Mouse (Mus musculus) embryonic facial prominence, embryonic 12.5 days (tissue): ENCODE data around the gene Ptprn2. TPM values are rescaled to one million over a fixed set of nuclear protein-coding genes. Genes with fewer than 3 reads are reported as not detected.

Source experiments
- ATAC-seq: fragments of 200-750 bp; cut with Nextera tagmentation; 2 replicates; pipeline ENCODE4 v1.8.0; 2017; ENCODE audit not compliant: insufficient number of reproducible peaks, insufficient read depth, low FRiP score, low TSS enrichment
- H3K27ac ChIP-seq: fragments of 300-500 bp; sonication (generic); 2 replicates; pipeline ENCODE4 v1.5.1; 2016; ENCODE audit warnings: mild to moderate bottlenecking
- H3K27me3 ChIP-seq: fragments of 300-500 bp; sonication (generic); 2 replicates; pipeline ENCODE4 v1.6.1; 2016; ENCODE audit warnings: mild to moderate bottlenecking, moderate library complexity
- H3K36me3 ChIP-seq: fragments of 300-500 bp; sonication (generic); 2 replicates; pipeline ENCODE4 v1.6.1; 2016; ENCODE audit warnings: mild to moderate bottlenecking
- H3K4me1 ChIP-seq: fragments of 300-500 bp; sonication (generic); 2 replicates; pipeline ENCODE4 v1.6.1; 2016
- H3K4me2 ChIP-seq: fragments of 300-500 bp; sonication (generic); replicated peaks from 2 replicates; pipeline ENCODE4 v1.6.1; 2016; ENCODE audit warnings: mild to moderate bottlenecking, moderate library complexity
- H3K4me3 ChIP-seq: fragments of 300-500 bp; sonication (generic); 2 replicates; pipeline ENCODE4 v1.5.1; 2016; ENCODE audit warnings: mild to moderate bottlenecking
- H3K9ac ChIP-seq: fragments of 300-500 bp; sonication (generic); 2 replicates; pipeline ENCODE4 v1.6.1; 2016; ENCODE audit warnings: mild to moderate bottlenecking, moderate library complexity
- H3K9me3 ChIP-seq: fragments of 300-500 bp; sonication (generic); 2 replicates; pipeline ENCODE4 v1.6.1; 2016; ENCODE audit warnings: mild to moderate bottlenecking, moderate library complexity
- WGBS: fragments of 180-500 bp; shearing (Covaris S2); methylation state at CpG from one replicate; pipeline ENCODE4 v1.1.7; 2016; 5-methylcytosine and 5-hydroxymethylcytosine counted together
- polyA plus RNA-seq: library from polyadenylated mRNA; unstranded; fragments of >200 nt; fragmentation: Nextera tagmentation; extraction: Ambion mirVana; gene quantifications from 2 replicates; pipeline ENCODE4 v1.2.1, GENCODE M21; 2016

Ptprn2 gene
- polyA plus RNA-seq, 1 experiment from 2014 or later = 0.90 TPM

DNA sequence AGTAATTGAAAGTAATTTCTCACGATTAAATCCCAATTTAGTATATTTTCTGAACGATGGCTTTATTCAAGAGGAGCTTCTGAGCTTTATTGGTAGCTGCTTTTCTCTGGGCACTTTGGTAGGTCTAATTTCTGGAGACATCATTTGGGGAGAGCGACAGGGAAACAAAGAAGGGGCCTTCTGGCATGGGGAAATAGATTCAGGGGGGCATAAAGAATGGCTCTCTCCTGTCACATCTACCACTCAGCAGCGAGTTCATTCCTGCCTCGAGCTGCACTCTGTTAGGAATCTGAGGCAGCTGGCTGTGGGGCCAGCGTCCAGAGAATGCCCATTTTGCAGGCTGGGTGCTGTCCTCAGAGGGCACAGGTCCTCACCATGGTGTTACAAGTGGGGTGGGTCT, 285.4 kb downstream of the Ptprn2 start:
- Histone ChIP-seq H3K9me3 (no peaks in the 10 kb centered on the region), H3K27ac (no peak overlapping the region), H3K4me2 (no peak overlapping the region), H3K4me3 (no peak overlapping the region), H3K27me3 (no peaks in the 10 kb centered on the region), H3K36me3 (no peaks in the 10 kb centered on the region), H3K4me1 (no peaks in the 10 kb centered on the region), H3K9ac (no peak overlapping the region)
- ATAC-seq = no peak
- WGBS = 65% methylated on average over 6 of the region's 6 CpGs

GRCm38 (mm10) chr12:116771493-116771892, 286.0 kb downstream of the Ptprn2 start:
- no peak for ATAC-seq
- WGBS = 81% methylated on average over 4 of the region's 4 CpGs

DNA sequence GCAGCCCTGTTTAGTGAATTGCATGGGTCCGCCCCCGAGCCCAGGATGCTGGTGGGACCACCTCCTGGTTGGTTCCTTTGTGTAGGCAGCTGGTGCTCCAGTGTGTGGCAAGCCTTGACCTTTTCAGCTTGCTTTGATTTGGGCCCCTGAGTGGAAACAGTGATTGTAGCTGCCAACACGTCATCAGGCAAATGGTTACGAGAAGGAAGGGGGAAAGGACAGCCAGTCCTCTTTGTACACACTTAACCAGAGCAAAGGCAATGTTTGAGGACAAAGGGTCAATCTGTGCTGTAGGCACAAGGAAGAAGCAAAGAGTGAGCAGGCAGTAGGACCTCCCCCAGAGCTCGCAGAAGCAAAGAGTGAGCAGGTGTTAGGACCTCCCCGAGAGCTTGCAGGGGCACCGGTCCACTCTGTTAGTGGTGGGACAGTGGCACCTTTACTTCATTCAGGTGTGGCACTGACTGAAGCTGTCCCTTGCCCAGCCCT, 286.6 kb downstream of the Ptprn2 start:
- no peaks in the 10 kb centered on the region for H3K4me1 ChIP-seq
- 42% methylated on average over 7 of the region's 7 CpGs for WGBS
- H3K27ac ChIP-seq = no peak overlapping the region
- no peaks in the 10 kb centered on the region for H3K9me3 ChIP-seq
- no peak overlapping the region for H3K4me2 ChIP-seq
- no peak overlapping the region for H3K9ac ChIP-seq
- no peak overlapping the region for H3K4me3 ChIP-seq
- no peak for ATAC-seq
- no peaks in the 10 kb centered on the region for H3K27me3 ChIP-seq
- H3K36me3 ChIP-seq = no peaks in the 10 kb centered on the region

More at GRCm38 (mm10) chr12:116771493-116771892, 286.0 kb downstream of the Ptprn2 start:
- Histone ChIP-seq H3K9me3 (no peaks in the 10 kb centered on the region), H3K4me2 (no peak overlapping the region), H3K27me3 (no peaks in the 10 kb centered on the region), H3K4me1 (no peaks in the 10 kb centered on the region), H3K27ac (no peak overlapping the region), H3K4me3 (no peak overlapping the region), H3K36me3 (no peaks in the 10 kb centered on the region), H3K9ac (no peak overlapping the region)

DNA sequence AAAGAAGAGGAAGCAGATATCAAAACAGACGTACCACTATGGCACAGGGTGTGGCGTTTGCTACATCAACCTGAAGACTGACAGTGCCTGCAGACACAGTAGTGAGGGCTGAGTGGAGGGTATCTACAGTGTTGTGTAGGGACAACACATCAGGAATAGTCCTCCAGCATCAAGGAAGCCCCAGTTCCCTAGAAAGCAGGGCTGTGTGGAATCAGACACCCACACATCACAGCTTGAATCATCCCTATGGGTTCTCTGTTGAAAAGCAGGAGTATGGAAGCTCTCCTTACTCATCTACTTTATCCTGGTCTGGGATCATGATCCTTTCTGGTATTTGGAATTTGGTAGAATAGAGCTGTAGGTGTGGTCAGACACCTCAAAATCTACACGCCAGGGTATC, 287.8 kb downstream of the Ptprn2 start:
- Histone ChIP-seq H3K27ac (no peak overlapping the region), H3K4me2 (no peak overlapping the region), H3K4me1 (no peaks in the 10 kb centered on the region), H3K9me3 (no peaks in the 10 kb centered on the region), H3K27me3 (no peaks in the 10 kb centered on the region), H3K4me3 (no peak overlapping the region), H3K9ac (no peak overlapping the region), H3K36me3 (no peaks in the 10 kb centered on the region)
- ATAC-seq = no peak
- WGBS = 89% methylated on average over 3 of the region's 3 CpGs

- Histone ChIP-seq H3K27ac (no peak overlapping the region), H3K9ac (no peak overlapping the region), H3K4me1 (no peaks in the 10 kb centered on the region), H3K4me3 (no peak overlapping the region), H3K27me3 (no peaks in the 10 kb centered on the region), H3K9me3 (no peaks in the 10 kb centered on the region), H3K4me2 (no peak overlapping the region), H3K36me3 (no peaks in the 10 kb centered on the region)
- no peak for ATAC-seq
- WGBS = 85% methylated on average over 8 of the region's 8 CpGs
Measured at GRCm38 (mm10) chr12:116776447-116776846, 290.9 kb downstream of the Ptprn2 start.

DNA sequence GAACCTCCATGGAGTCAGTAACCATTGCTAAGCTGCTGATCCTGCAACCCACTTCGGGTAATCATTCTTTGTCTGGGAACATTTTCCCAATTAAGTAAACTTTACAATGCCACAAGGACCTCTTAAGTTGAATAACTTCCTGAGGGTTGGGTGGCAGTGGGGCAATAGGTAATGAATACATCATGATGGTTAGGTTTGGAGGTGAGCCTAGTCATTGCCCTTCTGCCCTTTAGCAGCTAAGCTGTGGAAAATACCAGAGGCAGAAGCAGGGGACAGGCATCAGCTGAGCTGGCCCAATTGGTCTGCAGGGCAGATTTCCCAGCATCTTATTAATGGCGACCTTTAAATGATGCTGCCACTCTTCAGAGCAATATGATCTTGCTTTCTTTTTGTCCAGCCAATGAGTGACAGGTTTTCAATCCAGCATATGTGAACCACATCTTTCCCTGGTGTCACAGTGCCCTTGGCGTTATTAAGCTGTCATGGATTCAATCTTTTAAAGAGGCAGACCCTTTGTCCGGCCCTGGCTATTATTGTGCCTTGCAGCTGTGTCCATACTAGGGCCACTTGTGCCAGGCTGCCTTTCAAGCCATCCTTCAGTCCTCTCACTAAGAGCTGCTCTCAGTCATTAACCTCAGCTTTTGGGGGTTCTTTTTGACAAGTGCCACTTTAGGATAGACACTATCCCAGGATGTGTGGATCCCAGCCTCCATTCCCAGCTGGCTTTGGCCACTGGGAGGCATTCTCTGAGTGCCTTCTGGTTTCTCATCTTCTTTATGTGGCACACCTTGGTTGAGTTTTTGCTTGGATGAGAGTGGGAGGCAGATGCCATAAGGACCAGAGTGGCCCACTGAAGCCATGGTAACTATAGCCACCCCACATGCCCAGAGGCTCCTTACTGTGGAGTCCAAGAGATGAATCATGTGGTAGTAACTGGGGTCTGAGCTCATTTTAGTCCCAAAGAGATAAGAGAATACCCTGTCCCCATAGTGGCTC, 292.9 kb downstream of the Ptprn2 start:
- Histone ChIP-seq H3K9ac (no peak overlapping the region), H3K4me1 (no peaks in the 10 kb centered on the region), H3K36me3 (no peaks in the 10 kb centered on the region), H3K27me3 (no peaks in the 10 kb centered on the region), H3K9me3 (no peaks in the 10 kb centered on the region), H3K27ac (no peak overlapping the region), H3K4me2 (no peak overlapping the region), H3K4me3 (no peak overlapping the region)
- WGBS = 51% methylated on average over 4 of the region's 4 CpGs
- ATAC-seq = no peak

DNA sequence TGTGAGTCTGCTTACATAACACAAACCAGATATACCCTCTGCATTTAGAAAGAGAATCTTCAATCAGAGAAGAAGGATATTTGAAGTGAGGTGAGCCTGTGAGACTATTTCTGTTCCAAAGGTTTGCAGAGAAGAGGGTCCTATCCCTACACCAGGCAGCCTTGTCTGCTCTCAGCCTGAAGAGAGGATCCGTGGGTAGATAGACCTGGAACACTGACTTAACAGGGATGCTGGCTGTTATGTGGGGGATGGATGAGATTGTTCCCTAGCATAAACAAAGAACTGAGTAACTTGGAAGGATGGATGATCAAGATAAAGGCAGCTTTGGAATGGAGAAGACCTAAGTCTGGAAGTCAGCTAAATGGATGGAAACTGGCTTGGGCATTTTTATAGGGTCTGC, 294.9 kb downstream of the Ptprn2 start:
- 86% methylated on average over 1 of the region's 1 CpGs for WGBS
- no peak overlapping the region for H3K27ac ChIP-seq
- H3K36me3 ChIP-seq = no peaks in the 10 kb centered on the region
- no peaks in the 10 kb centered on the region for H3K4me1 ChIP-seq
- no peaks in the 10 kb centered on the region for H3K27me3 ChIP-seq
- H3K4me2 ChIP-seq = no peak overlapping the region
- no peak for ATAC-seq
- H3K9me3 ChIP-seq = no peaks in the 10 kb centered on the region
- H3K4me3 ChIP-seq = no peak overlapping the region
- no peak overlapping the region for H3K9ac ChIP-seq

- Histone ChIP-seq H3K27ac (no peak overlapping the region), H3K4me3 (no peak overlapping the region), H3K9me3 (no peaks in the 10 kb centered on the region), H3K4me1 (no peaks in the 10 kb centered on the region), H3K36me3 (no peaks in the 10 kb centered on the region), H3K4me2 (no peak overlapping the region), H3K9ac (no peak overlapping the region), H3K27me3 (no peaks in the 10 kb centered on the region)
- WGBS = 90% methylated on average over 3 of the region's 3 CpGs
- no peak for ATAC-seq
Measured at GRCm38 (mm10) chr12:116785731-116786130, 300.2 kb downstream of the Ptprn2 start.

DNA sequence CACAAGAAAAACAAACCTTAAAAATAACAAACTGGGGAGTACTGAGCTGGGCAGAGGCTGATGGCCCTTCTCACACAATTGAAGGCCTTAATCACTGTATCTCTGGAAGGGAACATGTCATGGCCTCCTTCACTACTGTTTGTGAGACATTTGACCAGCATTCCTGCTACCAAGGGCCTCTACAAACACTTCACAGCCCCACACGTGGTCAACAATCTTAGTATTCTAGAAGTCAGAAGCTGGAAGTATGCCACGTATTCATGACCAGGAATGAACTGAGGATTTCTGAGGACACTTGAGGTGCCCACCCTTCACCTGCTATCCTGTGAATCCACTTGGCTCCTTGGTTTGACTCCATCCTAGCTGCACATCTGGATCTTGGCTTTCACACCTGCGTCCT, 302.8 kb downstream of the Ptprn2 start:
- Histone ChIP-seq H3K27me3 (no peaks in the 10 kb centered on the region), H3K27ac (no peak overlapping the region), H3K4me2 (no peak overlapping the region), H3K9ac (no peak overlapping the region), H3K9me3 (no peaks in the 10 kb centered on the region), H3K4me3 (no peak overlapping the region), H3K4me1 (no peaks in the 10 kb centered on the region), H3K36me3 (no peaks in the 10 kb centered on the region)
- 80% methylated on average over 3 of the region's 3 CpGs for WGBS
- no peak for ATAC-seq

DNA sequence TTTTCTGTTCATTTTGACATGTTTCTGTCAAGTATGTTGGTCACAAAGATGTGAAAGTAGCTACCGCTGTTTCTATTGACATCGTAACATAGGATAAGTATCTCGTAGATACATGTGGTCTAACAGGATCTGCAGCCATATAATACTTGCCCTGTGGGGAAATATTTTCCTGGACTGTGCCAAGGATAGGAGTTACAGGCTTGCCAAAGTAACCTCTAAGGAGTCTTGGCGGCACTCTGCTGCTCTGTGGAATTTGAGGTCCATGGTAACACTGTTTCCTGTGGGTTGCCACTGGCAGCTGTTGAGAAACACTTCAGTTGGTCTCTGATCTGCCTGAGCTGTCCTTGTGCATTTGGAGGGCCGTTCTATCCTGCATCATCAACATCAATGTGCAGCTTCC, 317.8 kb downstream of the Ptprn2 start:
- Histone ChIP-seq H3K4me1 (no peaks in the 10 kb centered on the region), H3K36me3 (no peaks in the 10 kb centered on the region), H3K4me3 (no peak overlapping the region), H3K4me2 (no peak overlapping the region), H3K27me3 (no peaks in the 10 kb centered on the region), H3K9ac (no peak overlapping the region), H3K9me3 (no peaks in the 10 kb centered on the region), H3K27ac (no peak overlapping the region)
- no peak for ATAC-seq
- 85% methylated on average over 5 of the region's 5 CpGs for WGBS

DNA sequence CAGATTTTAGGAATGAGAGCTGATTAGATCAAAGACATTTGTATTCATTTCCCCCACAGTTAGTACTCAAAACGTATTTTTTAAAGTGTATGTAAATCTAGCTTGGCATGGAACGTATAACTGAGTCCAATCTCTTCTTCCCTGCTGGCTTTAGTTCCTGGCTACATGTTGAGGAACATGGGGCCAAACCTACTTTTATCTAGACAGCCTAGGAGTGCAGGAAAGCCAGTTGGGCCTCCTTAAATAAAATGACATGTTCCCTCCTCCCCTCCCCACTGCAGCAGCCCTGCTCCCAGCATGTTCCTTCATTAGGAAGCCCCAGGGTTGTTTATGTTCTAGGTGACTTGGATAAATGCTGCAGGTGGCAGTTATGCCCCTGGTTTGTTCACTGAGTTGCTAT, 319.2 kb downstream of the Ptprn2 start:
- H3K27me3 ChIP-seq = no peaks in the 10 kb centered on the region
- no peak overlapping the region for H3K4me3 ChIP-seq
- no peak overlapping the region for H3K9ac ChIP-seq
- ATAC-seq = no peak
- H3K36me3 ChIP-seq = no peaks in the 10 kb centered on the region
- no peaks in the 10 kb centered on the region for H3K9me3 ChIP-seq
- no peaks in the 10 kb centered on the region for H3K4me1 ChIP-seq
- no peak overlapping the region for H3K4me2 ChIP-seq
- no peak overlapping the region for H3K27ac ChIP-seq
- WGBS = 72% methylated on average over 2 of the region's 2 CpGs

GRCm38 (mm10) chr12:116805129-116805809, 319.7 kb downstream of the Ptprn2 start:
- no peak overlapping the region for H3K9ac ChIP-seq
- H3K9me3 ChIP-seq = no peaks in the 10 kb centered on the region
- no peaks in the 10 kb centered on the region for H3K36me3 ChIP-seq
- no peak overlapping the region for H3K4me2 ChIP-seq
- no peaks in the 10 kb centered on the region for H3K27me3 ChIP-seq
- H3K27ac ChIP-seq = no peak overlapping the region
- no peaks in the 10 kb centered on the region for H3K4me1 ChIP-seq
- H3K4me3 ChIP-seq = no peak overlapping the region
- ATAC-seq = no peak
- 72% methylated on average over 2 of the region's 2 CpGs for WGBS
